In the genomic region with DNA sequence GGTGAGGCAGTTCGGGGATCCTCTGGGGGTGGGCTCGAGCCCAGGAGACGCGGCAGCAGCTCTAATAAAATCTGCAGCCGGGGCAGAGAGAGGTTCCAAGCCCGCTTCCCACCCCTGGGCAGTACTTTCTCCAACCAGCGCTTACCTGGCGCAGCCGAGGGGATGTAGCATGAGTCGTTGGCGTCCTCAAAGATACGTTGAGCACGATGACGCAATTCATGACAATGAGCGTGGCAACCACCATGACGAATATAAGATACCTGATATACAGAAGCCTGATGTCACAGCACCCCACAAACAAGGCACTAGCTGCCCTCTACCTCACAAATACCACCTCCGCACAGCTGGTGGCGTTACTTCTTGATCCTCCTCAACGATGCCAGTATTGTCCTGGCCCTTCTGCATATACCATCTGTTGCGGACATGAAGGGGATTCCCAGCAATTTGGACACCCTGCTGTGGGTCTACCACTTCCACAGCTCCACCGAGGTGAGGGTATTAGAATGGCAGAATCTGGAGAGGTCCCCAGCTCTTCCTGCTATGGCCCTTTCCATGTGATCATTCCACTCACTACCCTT, we compare ENCODE assay signal across 8 mouse cellular contexts. TPM values are rescaled to one million over a fixed set of nuclear protein-coding genes. Genes with fewer than 3 reads are reported as not detected.
DNase-seq lines count a peak whose midpoint lies in the region; ATAC-seq and TF ChIP-seq lines count a peak whose summit lies in the region.

Gene 4930544D05Rik (plus strand): TSS at position 333 of the 578 bp plus-strand sequence.

- peaks cover 10% of the 10 kb centered on the region; the same call in 1 of the 2 replicates for H3K4me1 ChIP-seq in limb, embryonic 14.5 days (ENCODE audit: control insufficient read depth, insufficient read depth, low read length)

- H3K4me2 ChIP-seq in limb, embryonic 14.5 days (replicated peaks; ENCODE audit: low read depth, low read length, severe bottlenecking) = peak within 1 kb of the TSS; percentile 70

- H3K4me3 ChIP-seq in limb, embryonic 14.5 days (replicated peaks; ENCODE audit: low read length) = peak within 1 kb of the TSS; percentile 29

- H3K9me3 ChIP-seq in limb, embryonic 14.5 days (ENCODE audit: control insufficient read depth, low read length) = no peaks in the 10 kb centered on the region

- ATAC-seq in limb, embryonic 14.5 days (ENCODE audit: low FRiP score, low read depth) = 0 out of 2 replicates have a peak, but pooled peaks have one; percentile 5

- no peak for TF ChIP-seq POLR2A in limb, embryonic 14.5 days (IDR thresholded peaks at IDR 0.05; ENCODE audit: borderline replicate concordance, extremely low read depth, insufficient read depth, insufficient read length)

- no peak within 1 kb of the TSS for H3K27ac ChIP-seq in limb, embryonic 14.5 days (replicated peaks; ENCODE audit: low read depth, low read length)

- peaks cover 26% of the 10 kb centered on the region for H3K36me3 ChIP-seq in limb, embryonic 14.5 days (ENCODE audit: control insufficient read depth, insufficient read depth, low read length)
- H3K36me3 ChIP-seq in splenic B cell, adult 2 months (ENCODE audit: control insufficient read depth, insufficient read depth, low read length, poor library complexity, severe bottlenecking) = no peaks in the 10 kb centered on the region

- peak; percentile 17 for DNase-seq in embryo, embryonic 10.5 days (ENCODE audit: low spot score)
- no peak for DNase-seq in embryo, embryonic 11 days
- DNase-seq in thymus, postnatal 0 days (ENCODE audit: low spot score) = peak; percentile 29
- no peak for DNase-seq in thymus, postnatal 4 days
- no peak for DNase-seq in limb, embryonic 14.5 days (ENCODE audit: low spot score)
- DNase-seq in splenic B cell, adult 2 months (ENCODE audit: low read depth, low spot score) = peak; percentile 49
- no peak for DNase-seq in gastrocnemius, postnatal 36 days
- no peak for DNase-seq in cerebellum, adult 8-10 months

- H3K9ac ChIP-seq in limb, embryonic 14.5 days (ENCODE audit: low read depth, low read length, severe bottlenecking) = peak within 1 kb of the TSS; percentile 38

- no peaks in the 10 kb centered on the region for H3K27me3 ChIP-seq in limb, embryonic 14.5 days (ENCODE audit: control insufficient read depth, insufficient read depth, low read length)
- no peaks in the 10 kb centered on the region for H3K27me3 ChIP-seq in splenic B cell, adult 2 months (ENCODE audit: control insufficient read depth, insufficient read depth, low read length, poor library complexity, severe bottlenecking)

- WGBS in limb, embryonic 14.5 days = 19% methylated on average over 21 of the region's 21 CpGs

- intact Hi-C loops in gastrocnemius, postnatal 36 days (cut with DNase I) = no loop called here

RNA-seq across cellular contexts. Expression of gene 4930544D05Rik, which starts in this region (rescaled TPM):
- not detected in 2 replicates for polyA plus RNA-seq in thymus, postnatal 0 days (2015; fragmentation: Nextera tagmentation; extraction: Ambion mirVana)
- polyA plus RNA-seq in limb, embryonic 14.5 days (2012; rRNA removed) = not detected in 2 replicates
- polyA plus RNA-seq in limb, embryonic 14.5 days (2014; fragmentation: Nextera tagmentation; extraction: Ambion mirVana) = not detected in 2 replicates
- not detected for total RNA-seq in gastrocnemius, postnatal 36 days (2021)

Comparison
In these comparisons a context has a peak if more than half of its experiments do, and no peak if none do; other contexts are left out.
1. DNase-seq: peak in embryo, embryonic 10.5 days (single experiment) and splenic B cell, adult 2 months (single experiment); none in embryo, embryonic 11 days (single experiment), thymus, postnatal 4 days (single experiment), limb, embryonic 14.5 days (single experiment), gastrocnemius, postnatal 36 days (0 of 2) and cerebellum, adult 8-10 months (single experiment).
2. Peak in DNase-seq in thymus, postnatal 0 days; RNA of the gene not detected or under 1 TPM.
3. Peak in ATAC-seq, H3K4me3 ChIP-seq, H3K9ac ChIP-seq and H3K4me2 ChIP-seq in limb, embryonic 14.5 days; RNA of the gene not detected or under 1 TPM.